In the genomic region with DNA sequence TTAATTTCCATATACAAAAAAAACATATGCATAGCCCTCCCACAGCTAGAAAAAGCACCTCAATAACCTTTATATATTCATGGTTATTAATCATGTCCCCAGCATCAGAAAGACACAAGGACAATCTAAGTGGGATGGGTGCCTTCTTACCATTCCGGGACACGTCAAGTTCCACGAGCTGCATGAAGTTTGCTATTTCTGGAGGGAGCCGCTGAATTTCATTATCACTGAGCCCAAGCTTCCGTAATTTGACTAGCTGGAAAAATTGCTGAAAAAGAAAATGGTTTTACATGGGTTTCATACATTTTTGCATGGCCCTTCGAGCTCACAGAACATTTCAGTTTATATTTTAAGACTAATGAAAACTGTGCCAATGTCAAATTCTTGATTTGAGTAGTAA, we compare ENCODE assay signal across 22 mouse cellular contexts. TPM values are rescaled to one million over a fixed set of nuclear protein-coding genes. Genes with fewer than 3 reads are reported as not detected.
DNase-seq lines count a peak whose midpoint lies in the region; ATAC-seq and TF ChIP-seq lines count a peak whose summit lies in the region.
"Had no signal": no experiment of that assay in that cellular context is flagged by ENCODE, and none has a peak within 500 bp of the region (broad histone marks: within the 10 kb centered on the region; RNA-seq: fewer than 3 reads in every experiment).

No protein-coding gene starts in this region.

- H3K27me3 ChIP-seq in CH12.LX (replicated peaks) = no peaks in the 10 kb centered on the region
- H3K27me3 ChIP-seq: embryonic facial prominence, embryonic 13.5 days; embryonic facial prominence, embryonic 15.5 days; Patski had no signal

- H3K36me3 ChIP-seq in CH12.LX (replicated peaks in 1 of 2; ENCODE audit: control insufficient read depth in 1 of 2, insufficient read depth in 1 of 2, low read length in 1 of 2) = peaks cover 0 to 8% of the 10 kb centered on the region in 2 experiments
- H3K36me3 ChIP-seq: embryonic facial prominence, embryonic 13.5 days; embryonic facial prominence, embryonic 15.5 days; forebrain, embryonic 10.5 days; G1E had no signal

- H3K9me3 ChIP-seq in CH12.LX (replicated peaks; ENCODE audit: low read length) = no peaks in the 10 kb centered on the region
- H3K9me3 ChIP-seq: embryonic facial prominence, embryonic 13.5 days; embryonic facial prominence, embryonic 15.5 days; forebrain, embryonic 10.5 days had no signal

- peak; percentile 25; the same call in 1 of the 2 replicates for TF ChIP-seq EP300 in CH12.LX (IDR thresholded peaks at IDR 0.05; ENCODE audit: low read length)

- in situ Hi-C loops in CH12.LX (cut with MboI; ENCODE audit: low pct_ligation_motif_present, low pct_unique_long_range_greater_than_20kb, low sequenced_read_pairs) = no loop called here

- TF ChIP-seq RAD21 in CH12.LX (IDR thresholded peaks at IDR 0.05; ENCODE audit: low read depth, low read length) = no peak

- H3K9ac ChIP-seq in CH12.LX (ENCODE audit: insufficient read depth, low read depth) = no peak overlapping the region; the same call in 1 of the 2 replicates
- H3K9ac ChIP-seq: embryonic facial prominence, embryonic 13.5 days; embryonic facial prominence, embryonic 15.5 days had no signal

- H3K4me1 ChIP-seq in CH12.LX (ENCODE audit: control insufficient read depth in 1 of 2, insufficient read depth in 2 of 2) = peaks cover 18 to 38% of the 10 kb centered on the region in 2 experiments; a peak in 3 of 4 replicates

- dilution Hi-C loops in CH12.LX (cut with MboI; ENCODE audit: extremely low pct_ligation_motif_present, extremely low pct_unique_long_range_greater_than_20kb, low sequenced_read_pairs) = no loop called here

- peaks cover 9% of the 10 kb centered on the region for H3K79me2 ChIP-seq in CH12.LX (replicated peaks; ENCODE audit: control insufficient read depth, extremely low read depth, insufficient read depth, poor library complexity, severe bottlenecking)

- peak; percentile 53 for ATAC-seq in frontal cortex, adult (ENCODE audit: low TSS enrichment)
- ATAC-seq: activated CD4-positive, CD25-positive, alpha-beta regulatory T cell, adult 4 months; forebrain, embryonic 14.5 days; forebrain, embryonic 16.5 days; Patski had no signal

- DNase-seq in frontal cortex, adult 2 months (ENCODE audit: extremely low spot score in 1 of 2, low spot score in 1 of 2) = no peak
- DNase-seq in CH12.LX (ENCODE audit: extremely low read depth) = peak; percentile 6
- DNase-seq in brain, adult 2 months (ENCODE audit: low read depth, low spot score) = peak; percentile 49
- DNase-seq in thymus, postnatal 25 days = no peak
- DNase-seq: adrenal gland, adult 8-10 months; cerebellum, adult 11 months; cerebellum, adult 18-20 months; cerebellum, adult 8-10 months; cerebellum, adult 9-11 months; cerebellum, postnatal 14 days; cerebellum, postnatal 36 days; embryo, embryonic 11 days had no signal

- no peak for TF ChIP-seq POLR2A in CH12.LX (IDR thresholded peaks at IDR 0.05; ENCODE audit: low read depth, low read length)

- H3K4me2 ChIP-seq in CH12.LX (ENCODE audit: insufficient read depth, low read depth, poor library complexity, severe bottlenecking) = peak overlapping the region; percentile 64; the same call in 1 of the 2 replicates
- H3K4me2 ChIP-seq: embryonic facial prominence, embryonic 13.5 days; embryonic facial prominence, embryonic 15.5 days had no signal

- no peak overlapping the region for H3K4me3 ChIP-seq in CH12.LX (replicated peaks in 1 of 3; ENCODE audit: low read depth in 2 of 3, low read length in 2 of 3, poor library complexity in 1 of 3)
- H3K4me3 ChIP-seq: embryonic facial prominence, embryonic 13.5 days; embryonic facial prominence, embryonic 15.5 days; erythroblast, embryonic 14.5 days; forebrain, embryonic 10.5 days had no signal

- no peak for TF ChIP-seq CTCF in CH12.LX (conservative IDR thresholded peaks at IDR 0.05 in 1 of 2, IDR thresholded peaks at IDR 0.05 in 1 of 2; ENCODE audit: low read depth in 2 of 2, low read length in 2 of 2)

- H3K27ac ChIP-seq in CH12.LX (ENCODE audit: insufficient read depth, low read depth) = no peak overlapping the region
- H3K27ac ChIP-seq: embryonic facial prominence, embryonic 13.5 days; embryonic facial prominence, embryonic 15.5 days had no signal

TF ChIP-seq in CH12.LX, 34 proteins besides CTCF, POLR2A, EP300 and RAD21:
- TF ChIP-seq UBTF (IDR thresholded peaks at IDR 0.05; ENCODE audit: low read depth, low read length) (no peak), JUND (conservative IDR thresholded peaks at IDR 0.05; ENCODE audit: low read depth, low read length) (0 out of 2 replicates have a peak, but pooled peaks have one; percentile 20), ZNF384 (IDR thresholded peaks at IDR 0.05; ENCODE audit: low read depth, low read length) (peak; percentile 24; the same call in 1 of the 2 replicates), MEF2A (IDR thresholded peaks at IDR 0.05; ENCODE audit: borderline replicate concordance, low read depth, low read length) (peak; percentile 70; the same call in 1 of the 2 replicates)

RNA-seq across cellular contexts. Expression of a gene that starts 45.6 kb away (rescaled TPM):
- 20.0 and 20.6 TPM in 2 replicates for polyA plus RNA-seq in frontal cortex, adult 2 months (2012; rRNA removed)
- total RNA-seq in CH12.LX (2012; rRNA removed) (12.5 and 15.4 TPM in 2 replicates), CH12.LX (2014; rRNA removed) (15.7 and 15.8 TPM in 2 replicates)
- polyA plus RNA-seq in CH12.LX (2012; ENCODE audit: insufficient read length, low read depth) = 14.9 and 15.8 TPM in 2 replicates
- polyA plus RNA-seq: G1E had no signal

Comparison
In these comparisons a context has a peak if more than half of its experiments do, and no peak if none do; other contexts are left out.
1. DNase-seq: peak in CH12.LX (single experiment) and brain, adult 2 months (single experiment); none in frontal cortex, adult 2 months (0 of 2) and thymus, postnatal 25 days (single experiment).